ENCODE assay signal across 22 mouse cellular contexts in the genomic region with DNA sequence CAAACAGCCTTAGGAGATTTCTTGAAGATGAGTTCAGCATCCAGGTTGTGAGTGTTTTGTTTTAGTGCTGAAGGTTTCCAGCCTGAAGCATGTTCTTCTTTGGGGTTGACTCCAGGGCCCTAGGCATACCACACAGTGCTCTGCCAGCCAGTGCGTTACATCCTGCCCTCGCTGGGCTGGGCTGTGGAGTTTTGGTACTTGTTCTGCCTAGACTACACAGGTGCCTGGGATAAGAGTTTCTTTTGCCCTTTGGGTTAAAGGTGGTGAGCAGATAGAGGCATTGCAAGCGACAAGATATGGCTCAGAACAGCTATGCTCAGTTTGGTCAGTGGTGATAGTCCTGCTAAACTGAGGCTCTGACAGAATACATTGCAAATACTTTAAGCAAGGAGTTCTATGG. TPM values are rescaled to one million over a fixed set of nuclear protein-coding genes. Genes with fewer than 3 reads are reported as not detected.
DNase-seq lines count a peak whose midpoint lies in the region; ATAC-seq and TF ChIP-seq lines count a peak whose summit lies in the region.
"Had no signal": no experiment of that assay in that cellular context is flagged by ENCODE, and none has a peak within 500 bp of the region (broad histone marks: within the 10 kb centered on the region; RNA-seq: fewer than 3 reads in every experiment).

No protein-coding gene starts in this region.

- DNase-seq in thymus, adult 2 months = no peak
- DNase-seq in thymus, postnatal 10 days (ENCODE audit: low spot score in 2 of 2) = no peak
- DNase-seq in liver, embryonic 14.5 days (ENCODE audit: low read depth in 3 of 3, low spot score in 3 of 3) = peak in 2 of 3 experiments; percentile 45 to 52
- DNase-seq in spleen, postnatal 36 days (ENCODE audit: low spot score in 2 of 2) = peak; percentile 36 to 37
- no peak for DNase-seq in adrenal gland, postnatal 36 days
- DNase-seq in layer of hippocampus, postnatal 36 days = no peak
- DNase-seq in ovary, postnatal 14 days (ENCODE audit: low spot score) = no peak
- DNase-seq: adrenal gland, adult 8-10 months; cerebellum, adult 2 months; gastrocnemius, postnatal 10 days; heart, adult 18-20 months; left cerebral cortex, postnatal 4 days; lung, adult 2 months; midbrain, embryonic 14.5 days; thymus, postnatal 25 days had no signal

- no peak overlapping the region for H3K9ac ChIP-seq in liver, embryonic 14.5 days (replicated peaks)
- H3K9ac ChIP-seq: heart, embryonic 15.5 days had no signal

- no peaks in the 10 kb centered on the region for H3K9me3 ChIP-seq in liver, embryonic 14.5 days (ENCODE audit: control insufficient read depth, low read length)
- H3K9me3 ChIP-seq: embryonic facial prominence, embryonic 10.5 days; G1E; heart, embryonic 15.5 days; hindbrain, embryonic 10.5 days had no signal

- peak; percentile 88 for TF ChIP-seq EP300 in liver, embryonic 14.5 days (IDR thresholded peaks at IDR 0.05; ENCODE audit: low read depth)

- 81% methylated on average over 3 of the region's 3 CpGs for WGBS in thymus, adult 2 months
- 27% methylated on average over 3 of the region's 3 CpGs for WGBS in liver, embryonic 14.5 days (ENCODE audit: insufficient replicate concordance)

- H3K27me3 ChIP-seq in thymus, adult 2 months (ENCODE audit: control insufficient read depth, insufficient read depth, low read length) = no peaks in the 10 kb centered on the region
- no peaks in the 10 kb centered on the region for H3K27me3 ChIP-seq in liver, embryonic 14.5 days (ENCODE audit: control insufficient read depth, insufficient read depth, low read length)
- H3K27me3 ChIP-seq: heart, embryonic 15.5 days had no signal

- ATAC-seq in erythroblast, adult 5-6 weeks (replicated peaks; ENCODE audit: low FRiP score, poor library complexity, severe bottlenecking) = peak; percentile 69
- ATAC-seq in liver, embryonic 14.5 days (ENCODE audit: insufficient read depth) = peak; percentile 90

- no peaks in the 10 kb centered on the region for H3K36me3 ChIP-seq in thymus, adult 2 months (ENCODE audit: control insufficient read depth, insufficient read depth, low read length)
- H3K36me3 ChIP-seq in liver, embryonic 14.5 days (replicated peaks; ENCODE audit: control insufficient read depth, insufficient read depth, low read depth) = no peaks in the 10 kb centered on the region
- H3K36me3 ChIP-seq: heart, embryonic 15.5 days had no signal

- H3K4me1 ChIP-seq in thymus, adult 2 months (replicated peaks; ENCODE audit: control insufficient read depth, insufficient read depth, low read length) = peaks cover 18% of the 10 kb centered on the region
- H3K4me1 ChIP-seq in liver, embryonic 14.5 days (replicated peaks; ENCODE audit: control insufficient read depth in 2 of 2, insufficient read depth in 2 of 2, low read length in 1 of 2) = peaks cover 6 to 24% of the 10 kb centered on the region in 2 experiments

- TF ChIP-seq CTCF in thymus, adult 2 months (IDR thresholded peaks at IDR 0.05; ENCODE audit: borderline replicate concordance, control insufficient read depth, extremely low read depth, insufficient read depth, low read length, poor library complexity) = no peak
- no peak for TF ChIP-seq CTCF in liver, embryonic 14.5 days (IDR thresholded peaks at IDR 0.05; ENCODE audit: low read depth)

- H3K4me2 ChIP-seq in liver, embryonic 14.5 days (ENCODE audit: low read depth) = peak overlapping the region; percentile 9; the same call in 1 of the 2 replicates
- H3K4me2 ChIP-seq: heart, embryonic 15.5 days had no signal

- no peak for TF ChIP-seq POLR2A in thymus, adult 2 months (IDR thresholded peaks at IDR 0.05; ENCODE audit: control insufficient read depth, extremely low read depth, insufficient read depth, low read length, poor library complexity)

- H3K4me3 ChIP-seq in thymus, adult 2 months (ENCODE audit: control insufficient read depth, insufficient read depth, low read length) = no peak overlapping the region
- no peak overlapping the region for H3K4me3 ChIP-seq in liver, embryonic 14.5 days (ENCODE audit: insufficient read depth in 1 of 2, low read depth in 2 of 2, low read length in 2 of 2)
- H3K4me3 ChIP-seq: embryonic facial prominence, embryonic 10.5 days; erythroblast, embryonic 14.5 days; heart, embryonic 15.5 days; hindbrain, embryonic 10.5 days had no signal

- peak overlapping the region; percentile 0; the same call in 1 of the 2 replicates for H3K27ac ChIP-seq in thymus, adult 2 months (ENCODE audit: control insufficient read depth, insufficient read depth, low read length)
- H3K27ac ChIP-seq in liver, embryonic 14.5 days = no peak overlapping the region
- H3K27ac ChIP-seq: embryonic facial prominence, embryonic 10.5 days; heart, embryonic 15.5 days; hindbrain, embryonic 10.5 days; macrophage had no signal

RNA-seq across cellular contexts. Expression of gene Dip2b, which starts 19.7 kb away (rescaled TPM):
- polyA plus RNA-seq in thymus, adult 2 months (2012; rRNA removed) = 18.1 and 22.2 TPM in 2 replicates
- 4.2 and 7.7 TPM in 2 replicates for total RNA-seq in erythroblast, adult 5-6 weeks (2015; ENCODE audit: low replicate concordance)
- total RNA-seq in erythroblast, adult 5-6 weeks (2017; ENCODE audit: low replicate concordance) = 2.6 and 4.2 TPM in 2 replicates
- polyA plus RNA-seq in liver, embryonic 14.5 days (2012; rRNA removed) = 1.7 and 2.0 TPM in 2 replicates
- polyA plus RNA-seq in liver, embryonic 14.5 days (2014; fragmentation: Nextera tagmentation; extraction: Ambion mirVana) = 2.5 and 2.8 TPM in 2 replicates
- 10 to 100 TPM; 15.7 to 17.6 TPM for total RNA-seq in adrenal gland, postnatal 36 days (2021)
- 10 to 100 TPM; 48.5 to 58.8 TPM for total RNA-seq in layer of hippocampus, postnatal 36 days (2021)

Comparison
In these comparisons a context has a peak if more than half of its experiments do, and no peak if none do; other contexts are left out.
1. DNase-seq: peak in liver, embryonic 14.5 days (2 of 3) and spleen, postnatal 36 days (2 of 2); none in thymus, adult 2 months (single experiment), thymus, postnatal 10 days (0 of 2), adrenal gland, postnatal 36 days (0 of 2), layer of hippocampus, postnatal 36 days (0 of 2) and ovary, postnatal 14 days (single experiment).